Mouse (Mus musculus): ENCODE measurements around the gene Camta1.

The Camta1 gene

GRCm38 (mm10) chr4:151861806-151862739, at the start of gene Camta1:
TSS of gene Camta1 (minus strand) at chr4:151861876.
- DNase-seq (ENCODE audit: extremely low spot score, low read depth, low spot score) = peak; percentile 99

GRCm38 (mm10) chr4:151908809-151909208, 47.1 kb upstream of the Camta1 start:
- no peak for DNase-seq (ENCODE audit: extremely low spot score, low read depth, low spot score)

GRCm38 (mm10) chr4:151907577-151908343, 46.1 kb upstream of the Camta1 start:
- DNase-seq (ENCODE audit: extremely low spot score, low read depth, low spot score) = peak; percentile 5

GRCm38 (mm10) chr4:151905621-151906020, 43.9 kb upstream of the Camta1 start:
- no peak for DNase-seq (ENCODE audit: extremely low spot score, low read depth, low spot score)

- no peak for DNase-seq (ENCODE audit: extremely low spot score, low read depth, low spot score)
Measured at GRCm38 (mm10) chr4:151904098-151904497, 42.4 kb upstream of the Camta1 start.

GRCm38 (mm10) chr4:151902689-151903241, 41.1 kb upstream of the Camta1 start:
- DNase-seq (ENCODE audit: extremely low spot score, low read depth, low spot score) = no peak

GRCm38 (mm10) chr4:151902046-151902688, 40.5 kb upstream of the Camta1 start:
- DNase-seq (ENCODE audit: extremely low spot score, low read depth, low spot score) = no peak

GRCm38 (mm10) chr4:151901422-151901821, 39.7 kb upstream of the Camta1 start:
- no peak for DNase-seq (ENCODE audit: extremely low spot score, low read depth, low spot score)

- DNase-seq (ENCODE audit: extremely low spot score, low read depth, low spot score) = no peak
Measured at GRCm38 (mm10) chr4:151900735-151901134, 39.1 kb upstream of the Camta1 start.

GRCm38 (mm10) chr4:151899707-151900384, 38.2 kb upstream of the Camta1 start:
- DNase-seq (ENCODE audit: extremely low spot score, low read depth, low spot score) = no peak

GRCm38 (mm10) chr4:151898600-151899245, 37.0 kb upstream of the Camta1 start:
- DNase-seq (ENCODE audit: extremely low spot score, low read depth, low spot score) = no peak

GRCm38 (mm10) chr4:151897069-151897617, 35.5 kb upstream of the Camta1 start:
- DNase-seq (ENCODE audit: extremely low spot score, low read depth, low spot score) = no peak

- no peak for DNase-seq (ENCODE audit: extremely low spot score, low read depth, low spot score)
Measured at GRCm38 (mm10) chr4:151895624-151896023, 33.9 kb upstream of the Camta1 start.

GRCm38 (mm10) chr4:151894926-151895325, 33.2 kb upstream of the Camta1 start:
- no peak for DNase-seq (ENCODE audit: extremely low spot score, low read depth, low spot score)

GRCm38 (mm10) chr4:151893241-151893640, 31.6 kb upstream of the Camta1 start:
- DNase-seq (ENCODE audit: extremely low spot score, low read depth, low spot score) = no peak

GRCm38 (mm10) chr4:151881590-151881989, 19.9 kb upstream of the Camta1 start:
- no peak for DNase-seq (ENCODE audit: extremely low spot score, low read depth, low spot score)

GRCm38 (mm10) chr4:151880044-151880690, 18.5 kb upstream of the Camta1 start:
- DNase-seq (ENCODE audit: extremely low spot score, low read depth, low spot score) = no peak

GRCm38 (mm10) chr4:151876400-151876799, 14.7 kb upstream of the Camta1 start:
- DNase-seq (ENCODE audit: extremely low spot score, low read depth, low spot score) = no peak

- no peak for DNase-seq (ENCODE audit: extremely low spot score, low read depth, low spot score)
Measured at GRCm38 (mm10) chr4:151863511-151863910, 1.8 kb upstream of the Camta1 start.

Measured in hindlimb bud, embryonic 11.5 days (tissue).